Mouse (Mus musculus) myocyte (in vitro differentiated cells): ENCODE measurements around the gene Armc9.

Experiments used
- CEBPB ChIP-seq: IDR thresholded peaks from 2 replicates; pipeline ENCODE4 v1.6.1; 2011; ENCODE audit warnings: mild to moderate bottlenecking, moderate library complexity; ENCODE audit not compliant: poor library complexity, insufficient read depth, severe bottlenecking
- E2F4 ChIP-seq: IDR thresholded peaks from one replicate; pipeline ENCODE4 v1.6.1; 2011; ENCODE audit warnings: mild to moderate bottlenecking, control low read depth, moderate library complexity; ENCODE audit not compliant: insufficient read depth
- MAX ChIP-seq: IDR thresholded peaks from one replicate; pipeline ENCODE4 v1.6.1; 2011; ENCODE audit warnings: low read depth, mild to moderate bottlenecking, control low read depth
- MYOD1 ChIP-seq, 3 experiments: IDR thresholded peaks; one replicate each; pipeline ENCODE4 v1.6.1; 2011; ENCODE audit warnings: control low read depth in 2 of 3, low read depth in 2 of 3, mild to moderate bottlenecking in 2 of 3, moderate library complexity in 1 of 3; ENCODE audit not compliant: insufficient read length in 2 of 3, control insufficient read depth in 1 of 3
- MYOG ChIP-seq, 3 experiments: IDR thresholded peaks; one replicate each; pipeline ENCODE4 v1.6.1; 2011; ENCODE audit warnings: control low read depth in 2 of 3, low read depth in 2 of 3, mild to moderate bottlenecking in 2 of 3; ENCODE audit not compliant: insufficient read length in 2 of 3, control insufficient read depth in 1 of 3, insufficient read depth in 1 of 3
- POLR2A ChIP-seq: IDR thresholded peaks from one replicate; pipeline ENCODE4 v1.6.1; 2011; ENCODE audit warnings: low read depth, mild to moderate bottlenecking, control low read depth, moderate library complexity; ENCODE audit not compliant: insufficient read length
- POLR2AphosphoS2 ChIP-seq: IDR thresholded peaks from one replicate; pipeline ENCODE4 v1.6.1; 2011; ENCODE audit warnings: low read depth, control low read depth; ENCODE audit not compliant: insufficient read length
- TCF12 ChIP-seq: IDR thresholded peaks from one replicate; pipeline ENCODE4 v1.6.1; 2011; ENCODE audit warnings: mild to moderate bottlenecking, control low read depth; ENCODE audit not compliant: poor library complexity, insufficient read depth, severe bottlenecking
- TCF3 ChIP-seq: IDR thresholded peaks from one replicate; pipeline ENCODE4 v1.6.1; 2011; ENCODE audit warnings: low read depth, control low read depth; ENCODE audit not compliant: insufficient read length

GRCm38 (mm10) chr1:86253410-86253809, 98.8 kb downstream of the Armc9 start:
- TF ChIP-seq MAX: no peak
- no peak for TF ChIP-seq POLR2A
- no peak for TF ChIP-seq E2F4
- TF ChIP-seq POLR2AphosphoS2: no peak
- no peak for TF ChIP-seq TCF3
- TF ChIP-seq MYOD1 (IDR thresholded peaks at IDR 0.05; ENCODE audit: control insufficient read depth in 1 of 3, insufficient read length in 2 of 3, low read depth in 2 of 3): peak in 1 of 3 experiments; percentile 19
- no peak for TF ChIP-seq TCF12
- TF ChIP-seq MYOG (IDR thresholded peaks at IDR 0.05; ENCODE audit: control insufficient read depth in 1 of 3, insufficient read depth in 1 of 3, insufficient read length in 2 of 3, low read depth in 2 of 3): no peak
- no peak for TF ChIP-seq CEBPB
